Mouse (Mus musculus) forebrain, postnatal 0 days (tissue): ENCODE results near the gene Fam155a. TPM values are rescaled to one million over a fixed set of nuclear protein-coding genes. Genes with fewer than 3 reads are reported as not detected.

Experiments used
- ATAC-seq: fragments of 200-750 bp; cut with Nextera tagmentation; 2 replicates; pipeline ENCODE4 v1.8.0; 2017; ENCODE audit warnings: mild to moderate bottlenecking, moderate library complexity
- DNase-seq: peaks from one replicate; pipeline ENCODE4 v3.0.0-alpha.2; 2015
- H3K27ac ChIP-seq: fragments of 300-500 bp; sonication (generic); 2 replicates; pipeline ENCODE4 v1.5.1; 2014; ENCODE audit warnings: low read depth, mild to moderate bottlenecking, antibody characterized with exemption, low read length, moderate library complexity, mixed read lengths
- H3K27me3 ChIP-seq: fragments of 300-500 bp; sonication (generic); 2 replicates; pipeline ENCODE4 v1.6.1; 2014; ENCODE audit warnings: mild to moderate bottlenecking, low read length, mixed read lengths; ENCODE audit not compliant: insufficient read depth
- H3K36me3 ChIP-seq: fragments of 300-500 bp; sonication (generic); 2 replicates; pipeline ENCODE4 v1.6.1; 2014; ENCODE audit warnings: mild to moderate bottlenecking, moderate library complexity; ENCODE audit not compliant: insufficient read depth
- H3K4me1 ChIP-seq: fragments of 300-500 bp; sonication (generic); 2 replicates; pipeline ENCODE4 v1.6.1; 2014; ENCODE audit warnings: antibody characterized with exemption; ENCODE audit not compliant: insufficient read depth
- H3K4me2 ChIP-seq: fragments of 300-500 bp; sonication (generic); 2 replicates; pipeline ENCODE4 v1.6.1; 2014; ENCODE audit warnings: low read depth, mild to moderate bottlenecking, moderate library complexity
- H3K4me3 ChIP-seq: fragments of 300-500 bp; sonication (generic); 2 replicates; pipeline ENCODE4 v1.5.1; 2014; ENCODE audit warnings: low read depth, low read length, mixed read lengths
- H3K9ac ChIP-seq: fragments of 300-500 bp; sonication (generic); 2 replicates; pipeline ENCODE4 v1.6.1; 2014; ENCODE audit warnings: mild to moderate bottlenecking
- H3K9me3 ChIP-seq: fragments of 300-500 bp; sonication (generic); 2 replicates; pipeline ENCODE4 v1.6.1; 2016; ENCODE audit warnings: low read length
- CTCF ChIP-seq: sonication (generic); IDR thresholded peaks from 2 replicates; pipeline ENCODE4 v1.5.1; 2016; ENCODE audit warnings: antibody characterized with exemption, control low read depth, low read depth
- WGBS: fragments of 180-500 bp; shearing (Covaris S2); extraction: QIAGEN DNeasy Blood & Tissue Kit; methylation state at CpG from one replicate; pipeline ENCODE4 v1.1.7; 2014; 5-methylcytosine and 5-hydroxymethylcytosine counted together
- polyA plus RNA-seq: library from polyadenylated mRNA; unstranded; fragments of >200 nt; fragmentation: Nextera tagmentation; extraction: Ambion mirVana; gene quantifications from 2 replicates; pipeline ENCODE4 v1.2.1, GENCODE M21; 2015
- total RNA-seq: library from RNA; depleted of rRNA; stranded (reverse); fragments of >200 nt; gene quantifications from 2 replicates; pipeline ENCODE4 v1.2.3, GENCODE M21; 2014

The Fam155a gene
- total and polyA plus RNA-seq, 2 experiments from 2014 or later = 29.0 to 105 TPM

DNA sequence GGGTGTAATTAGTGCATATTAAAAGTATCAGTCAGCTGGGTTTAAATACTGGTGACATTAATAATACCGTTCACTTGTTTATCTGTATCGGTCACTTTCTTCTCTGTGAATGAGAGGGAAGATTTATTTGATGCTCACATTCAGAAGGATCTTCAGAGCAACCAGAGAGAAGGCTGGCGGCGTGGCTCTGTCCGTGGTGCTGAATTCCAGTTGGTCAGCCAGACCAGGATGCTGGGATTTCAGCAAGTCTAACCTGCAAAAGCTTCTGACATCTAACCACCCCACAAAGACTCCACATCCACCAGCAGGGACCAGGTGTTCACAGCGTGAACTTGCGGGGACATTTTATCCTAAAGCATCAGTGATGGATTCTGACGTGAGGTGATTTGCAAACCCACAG lies 461.5 kb downstream of the Fam155a start:
- H3K4me2 ChIP-seq = no peak overlapping the region
- TF ChIP-seq CTCF = no peak
- H3K9me3 ChIP-seq = no peaks in the 10 kb centered on the region
- no peaks in the 10 kb centered on the region for H3K27me3 ChIP-seq
- H3K4me1 ChIP-seq = no peaks in the 10 kb centered on the region
- DNase-seq (no peak), ATAC-seq (no peak)
- no peak overlapping the region for H3K9ac ChIP-seq
- no peak overlapping the region for H3K27ac ChIP-seq
- WGBS = 37% methylated on average over 8 of the region's 8 CpGs
- no peak overlapping the region for H3K4me3 ChIP-seq
- no peaks in the 10 kb centered on the region for H3K36me3 ChIP-seq

DNA sequence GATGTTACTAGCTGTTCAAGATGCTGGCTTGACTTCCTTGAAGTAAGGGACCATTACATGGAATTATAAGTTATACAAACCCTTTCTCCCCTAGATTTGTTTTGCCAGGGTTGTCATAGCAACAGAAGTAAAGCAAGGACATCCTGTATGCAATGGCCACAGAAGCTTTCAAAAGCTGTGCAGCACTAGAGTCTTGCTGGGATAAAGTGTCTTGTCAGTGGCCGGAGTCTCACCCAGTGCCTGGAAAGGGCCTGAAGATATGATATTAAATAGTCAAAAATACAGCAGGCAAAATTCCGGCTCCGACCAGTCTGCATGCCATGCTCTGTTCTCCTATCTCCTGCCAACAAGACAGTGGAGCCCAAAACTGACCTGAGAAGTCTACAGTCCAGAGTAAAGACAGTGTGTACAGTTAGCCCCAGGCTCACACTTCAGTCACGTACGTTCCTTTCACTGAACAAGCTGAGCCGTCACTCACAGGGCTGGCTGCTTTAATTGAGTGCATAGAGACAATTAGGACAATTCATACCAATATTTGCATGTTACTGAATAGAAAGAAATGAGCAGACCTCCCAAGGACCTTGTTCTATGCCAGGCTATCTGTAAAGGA lies 467.3 kb downstream of the Fam155a start:
- Histone ChIP-seq H3K9me3 (no peaks in the 10 kb centered on the region), H3K9ac (no peak overlapping the region), H3K27ac (no peak overlapping the region), H3K36me3 (no peaks in the 10 kb centered on the region), H3K4me1 (no peaks in the 10 kb centered on the region), H3K4me3 (no peak overlapping the region), H3K4me2 (no peak overlapping the region), H3K27me3 (no peaks in the 10 kb centered on the region)
- TF ChIP-seq CTCF = no peak
- no peak for DNase-seq
- ATAC-seq = peak; percentile 27; the same call in 1 of the 2 replicates
- 48% methylated on average over 6 of the region's 6 CpGs for whole genome bisulfite sequencing

GRCm38 (mm10) chr8:9295046-9295445 lies 475.9 kb downstream of the Fam155a start:
- 50% methylated on average over 2 of the region's 2 CpGs for WGBS
- Histone ChIP-seq H3K27ac (no peak overlapping the region), H3K4me1 (no peaks in the 10 kb centered on the region), H3K27me3 (no peaks in the 10 kb centered on the region), H3K36me3 (no peaks in the 10 kb centered on the region), H3K4me3 (no peak overlapping the region), H3K9me3 (no peaks in the 10 kb centered on the region), H3K4me2 (no peak overlapping the region), H3K9ac (no peak overlapping the region)
- ATAC-seq = no peak
- DNase-seq = no peak
- TF ChIP-seq CTCF = no peak

- no peaks in the 10 kb centered on the region for H3K9me3 ChIP-seq
- ATAC-seq (no peak), DNase-seq (no peak)
- 61% methylated on average over 2 of the region's 2 CpGs for WGBS
- no peak overlapping the region for H3K9ac ChIP-seq
- H3K4me3 ChIP-seq = no peak overlapping the region
- no peaks in the 10 kb centered on the region for H3K4me1 ChIP-seq
- H3K27me3 ChIP-seq = no peaks in the 10 kb centered on the region
- no peaks in the 10 kb centered on the region for H3K36me3 ChIP-seq
- no peak for TF ChIP-seq CTCF
- H3K27ac ChIP-seq = no peak overlapping the region
- H3K4me2 ChIP-seq = no peak overlapping the region
These were observed 478.4 kb downstream of the Fam155a start for GRCm38 (mm10) chr8:9292532-9292931.

DNA sequence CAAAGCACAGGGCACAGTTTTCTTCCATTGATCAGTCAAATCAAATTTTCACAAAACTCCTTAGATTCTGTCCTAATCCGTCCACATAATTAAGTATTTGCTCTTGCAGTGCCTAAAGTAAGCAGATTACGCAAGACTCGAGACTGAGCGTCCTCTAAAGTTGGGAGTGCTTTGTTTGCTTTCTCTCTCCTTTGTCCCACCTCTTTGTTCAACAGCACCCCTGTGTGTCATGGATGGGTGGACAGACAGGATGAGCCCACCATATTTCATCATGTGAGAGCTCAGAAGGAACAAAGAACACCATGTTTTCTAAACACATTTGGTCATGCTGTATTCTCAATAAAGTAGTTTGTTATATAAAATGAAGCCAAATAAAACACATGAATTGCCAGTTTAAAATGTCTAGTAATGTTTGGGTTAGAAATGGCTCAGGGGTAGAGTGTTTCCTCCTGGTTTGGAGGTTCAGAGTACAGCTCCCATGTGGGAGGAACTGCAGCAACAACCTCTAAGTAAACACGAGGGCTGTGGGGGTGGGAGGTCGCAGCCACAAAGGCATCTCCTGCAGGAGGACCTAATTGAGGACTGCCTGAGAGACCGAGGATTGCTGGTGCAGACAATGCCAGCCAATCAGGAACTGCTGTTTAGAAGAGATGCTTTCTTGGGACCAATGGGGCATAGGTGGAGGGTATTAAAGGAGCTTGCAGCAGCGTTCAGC lies 482.8 kb downstream of the Fam155a start:
- H3K27ac ChIP-seq = no peak overlapping the region
- H3K4me2 ChIP-seq = no peak overlapping the region
- TF ChIP-seq CTCF = no peak
- no peaks in the 10 kb centered on the region for H3K36me3 ChIP-seq
- no peaks in the 10 kb centered on the region for H3K27me3 ChIP-seq
- H3K9ac ChIP-seq = no peak overlapping the region
- ATAC-seq (no peak), DNase-seq (no peak)
- H3K4me3 ChIP-seq = no peak overlapping the region
- H3K4me1 ChIP-seq = no peaks in the 10 kb centered on the region
- WGBS = 22% methylated on average over 8 of the region's 8 CpGs
- no peaks in the 10 kb centered on the region for H3K9me3 ChIP-seq

DNA sequence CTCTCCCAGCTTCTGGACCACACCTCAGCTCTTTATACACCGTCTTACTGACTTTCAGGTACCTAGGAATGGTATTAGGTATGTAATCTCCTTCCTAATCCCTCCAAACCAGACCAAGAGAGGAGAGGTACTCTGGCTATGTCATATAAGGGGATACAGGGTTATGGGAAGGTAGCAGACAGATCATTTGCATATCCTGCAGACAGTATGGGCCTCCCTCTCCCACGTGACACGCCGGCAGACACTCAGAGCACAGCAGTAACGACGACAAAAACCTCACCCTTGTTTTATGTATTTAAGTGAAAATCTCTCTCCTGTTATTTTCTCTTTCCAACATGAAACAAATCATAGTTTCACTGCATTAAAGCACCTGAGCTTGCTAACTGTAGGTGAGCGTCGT lies 496.8 kb downstream of the Fam155a start:
- peak; percentile 67 for ATAC-seq

GRCm38 (mm10) chr8:9264378-9264777 lies 506.6 kb downstream of the Fam155a start:
- H3K27me3 ChIP-seq = no peaks in the 10 kb centered on the region
- WGBS = 87% methylated on average over 8 of the region's 8 CpGs

More for the DNA sequence above, 496.8 kb downstream of the Fam155a start:
- WGBS = 56% methylated on average over 8 of the region's 8 CpGs
- Histone ChIP-seq H3K4me1 (peaks cover 6% of the 10 kb centered on the region; the same call in 1 of the 2 replicates), H3K4me3 (no peak overlapping the region), H3K4me2 (no peak overlapping the region), H3K9ac (no peak overlapping the region), H3K36me3 (no peaks in the 10 kb centered on the region), H3K27ac (peak overlapping the region; percentile 35; the same call in 1 of the 2 replicates), H3K27me3 (no peaks in the 10 kb centered on the region), H3K9me3 (no peaks in the 10 kb centered on the region)
- no peak for DNase-seq
- TF ChIP-seq CTCF = no peak

More at GRCm38 (mm10) chr8:9264378-9264777, 506.6 kb downstream of the Fam155a start:
- Histone ChIP-seq H3K4me3 (no peak overlapping the region), H3K9ac (no peak overlapping the region), H3K4me2 (no peak overlapping the region), H3K36me3 (no peaks in the 10 kb centered on the region), H3K27ac (no peak overlapping the region), H3K9me3 (no peaks in the 10 kb centered on the region), H3K4me1 (no peaks in the 10 kb centered on the region)
- DNase-seq = no peak
- no peak for TF ChIP-seq CTCF
- no peak for ATAC-seq
